Mouse (Mus musculus): ENCODE measurements around the gene Adamtsl2. TPM values are rescaled to one million over a fixed set of nuclear protein-coding genes. Genes with fewer than 3 reads are reported as not detected.

Adamtsl2 gene
- polyA plus RNA-seq (2014; fragmentation: Illumina TruSeq; extraction: RNeasy Lipid Tissue Mini Kit (QIAGEN cat#74804); ENCODE audit: low read depth, low replicate concordance), result not detected

DNA sequence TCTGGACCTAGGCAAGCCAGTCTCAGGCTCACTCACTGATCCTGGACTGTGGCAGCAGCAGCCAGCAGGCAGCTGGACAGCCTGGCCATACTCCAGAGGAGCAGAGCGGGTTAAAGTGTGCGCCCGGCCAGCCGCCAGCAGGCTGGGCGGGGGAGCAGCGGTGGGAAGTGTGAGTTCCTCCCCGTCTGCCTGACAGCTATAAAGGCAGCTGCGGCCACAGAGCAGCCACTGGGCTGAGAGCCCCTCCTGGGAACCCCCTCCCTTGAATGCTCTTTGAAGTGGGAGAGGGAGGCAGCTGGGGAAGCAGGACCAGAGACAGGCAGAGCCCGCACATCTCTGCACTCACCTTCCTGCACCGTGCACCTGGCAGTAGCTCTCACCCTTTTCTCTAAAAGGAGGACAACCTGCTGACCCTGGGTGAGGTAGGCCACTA, at the start of gene Adamtsl2:
Gene Adamtsl2, plus strand, starts transcription at position 228 of the 433 bp plus-strand sequence.

DNA sequence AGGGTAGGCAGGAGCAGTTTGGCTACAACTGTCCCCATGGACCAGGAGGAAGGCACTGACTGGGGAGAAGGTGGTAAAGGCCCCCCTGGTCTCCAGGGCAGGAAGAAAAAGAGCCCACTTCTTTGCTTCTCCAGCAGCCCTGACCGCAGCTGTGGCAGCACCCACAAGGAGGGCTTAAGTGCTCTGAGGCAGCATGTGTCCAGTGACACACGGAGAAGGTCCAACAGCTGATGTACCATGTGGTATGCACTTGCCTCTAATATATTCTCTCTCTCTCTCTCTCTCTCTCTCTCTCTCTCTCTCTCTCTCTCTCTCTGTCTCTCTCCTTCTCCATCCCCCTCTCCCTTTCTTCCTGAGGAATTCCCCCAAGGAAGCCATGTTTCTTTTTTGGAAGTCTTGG, 7.2 kb upstream of the Adamtsl2 start, which contains the start of gene Mymk:
Gene Mymk, minus strand, starts transcription at position 202 of the 400 bp plus-strand sequence.

GRCm38 (mm10) chr2:27141950-27142693, 62.9 kb downstream of the Adamtsl2 start, which contains the start of gene Fam163b:
Fam163b (minus strand) TSS chr2:27142491.

Other genes starting within 250 kb of the Adamtsl2 start
- gene Abo, start 214.4 kb upstream of the Adamtsl2 start, polyA plus RNA-seq (2014; fragmentation: Illumina TruSeq; extraction: RNeasy Lipid Tissue Mini Kit (QIAGEN cat#74804); ENCODE audit: low read depth, low replicate concordance), result 5.7 TPM
- 11.2 TPM for gene Surf6, start 176.5 kb upstream of the Adamtsl2 start, polyA plus RNA-seq (2014; fragmentation: Illumina TruSeq; extraction: RNeasy Lipid Tissue Mini Kit (QIAGEN cat#74804); ENCODE audit: low read depth, low replicate concordance)
- 8.1 TPM for gene Med22, start 168.7 kb upstream of the Adamtsl2 start, polyA plus RNA-seq (2014; fragmentation: Illumina TruSeq; extraction: RNeasy Lipid Tissue Mini Kit (QIAGEN cat#74804); ENCODE audit: low read depth, low replicate concordance)
- 58.1 TPM for gene Rpl7a, start 168.6 kb upstream of the Adamtsl2 start, polyA plus RNA-seq (2014; fragmentation: Illumina TruSeq; extraction: RNeasy Lipid Tissue Mini Kit (QIAGEN cat#74804); ENCODE audit: low read depth, low replicate concordance)
- 10.4 TPM for gene Surf2, start 163.0 kb upstream of the Adamtsl2 start, polyA plus RNA-seq (2014; fragmentation: Illumina TruSeq; extraction: RNeasy Lipid Tissue Mini Kit (QIAGEN cat#74804); ENCODE audit: low read depth, low replicate concordance)
- gene Surf1, start 162.8 kb upstream of the Adamtsl2 start, polyA plus RNA-seq (2014; fragmentation: Illumina TruSeq; extraction: RNeasy Lipid Tissue Mini Kit (QIAGEN cat#74804); ENCODE audit: low read depth, low replicate concordance), result 55.3 TPM
- 77.8 TPM for gene Surf4, start 145.5 kb upstream of the Adamtsl2 start, polyA plus RNA-seq (2014; fragmentation: Illumina TruSeq; extraction: RNeasy Lipid Tissue Mini Kit (QIAGEN cat#74804); ENCODE audit: low read depth, low replicate concordance)
- not detected for gene Stkld1, start 145.3 kb upstream of the Adamtsl2 start, polyA plus RNA-seq (2014; fragmentation: Illumina TruSeq; extraction: RNeasy Lipid Tissue Mini Kit (QIAGEN cat#74804); ENCODE audit: low read depth, low replicate concordance)
- gene Rexo4, start 115.0 kb upstream of the Adamtsl2 start, polyA plus RNA-seq (2014; fragmentation: Illumina TruSeq; extraction: RNeasy Lipid Tissue Mini Kit (QIAGEN cat#74804); ENCODE audit: low read depth, low replicate concordance), result 56.8 TPM
- gene Adamts13, start 106.0 kb upstream of the Adamtsl2 start, polyA plus RNA-seq (2014; fragmentation: Illumina TruSeq; extraction: RNeasy Lipid Tissue Mini Kit (QIAGEN cat#74804); ENCODE audit: low read depth, low replicate concordance), result 0.16 TPM
- gene Cacfd1, start 69.5 kb upstream of the Adamtsl2 start, polyA plus RNA-seq (2014; fragmentation: Illumina TruSeq; extraction: RNeasy Lipid Tissue Mini Kit (QIAGEN cat#74804); ENCODE audit: low read depth, low replicate concordance), result 25.0 TPM
- gene Slc2a6, start 51.4 kb upstream of the Adamtsl2 start, polyA plus RNA-seq (2014; fragmentation: Illumina TruSeq; extraction: RNeasy Lipid Tissue Mini Kit (QIAGEN cat#74804); ENCODE audit: low read depth, low replicate concordance), result not detected
- gene Mymk, start 7.2 kb upstream of the Adamtsl2 start, polyA plus RNA-seq (2014; fragmentation: Illumina TruSeq; extraction: RNeasy Lipid Tissue Mini Kit (QIAGEN cat#74804); ENCODE audit: low read depth, low replicate concordance), result not detected
- gene Fam163b, start 63.1 kb downstream of the Adamtsl2 start, polyA plus RNA-seq (2014; fragmentation: Illumina TruSeq; extraction: RNeasy Lipid Tissue Mini Kit (QIAGEN cat#74804); ENCODE audit: low read depth, low replicate concordance), result not detected
- gene Dbh, start 85.9 kb downstream of the Adamtsl2 start, polyA plus RNA-seq (2014; fragmentation: Illumina TruSeq; extraction: RNeasy Lipid Tissue Mini Kit (QIAGEN cat#74804); ENCODE audit: low read depth, low replicate concordance), result not detected
- gene Sardh, start 169.0 kb downstream of the Adamtsl2 start, polyA plus RNA-seq (2014; fragmentation: Illumina TruSeq; extraction: RNeasy Lipid Tissue Mini Kit (QIAGEN cat#74804); ENCODE audit: low read depth, low replicate concordance), result 0.63 TPM

Measured in sigmoid colon, adult 10 weeks (tissue).